Mouse (Mus musculus): ENCODE measurements around the gene Cmip.

Gene Cmip

DNA sequence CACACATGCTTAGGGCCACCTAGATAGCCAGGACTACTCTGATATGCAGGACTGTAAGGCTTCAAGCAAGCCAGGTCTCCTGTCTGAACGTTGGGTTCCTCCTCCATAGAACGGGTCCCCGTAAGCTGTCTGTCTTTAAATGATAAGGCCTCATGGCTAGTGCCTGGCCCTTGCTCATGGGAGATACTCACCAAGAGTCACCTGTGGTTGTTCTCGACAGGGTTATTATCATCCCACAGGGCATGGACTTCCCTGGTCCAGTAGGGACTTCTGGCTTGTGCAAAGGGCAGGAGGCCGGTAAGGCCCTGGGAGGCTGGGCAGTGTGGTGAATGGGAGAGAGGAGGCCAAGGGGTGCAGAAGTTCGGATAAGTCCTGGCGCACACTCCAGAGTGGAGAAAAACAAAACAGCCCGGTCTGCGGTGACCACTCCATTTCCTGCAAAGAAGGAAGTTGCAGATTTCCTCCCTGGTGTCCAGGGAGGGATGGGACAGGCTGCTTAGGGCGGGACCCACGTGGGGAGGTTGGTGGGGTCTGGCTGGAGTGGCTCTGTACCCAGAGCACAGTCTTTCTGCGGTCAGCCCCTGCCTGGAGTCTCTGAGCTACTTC is 41.2 kb downstream of the Cmip start:
- no peak for DNase-seq (ENCODE audit: low spot score in 2 of 2)

DNA sequence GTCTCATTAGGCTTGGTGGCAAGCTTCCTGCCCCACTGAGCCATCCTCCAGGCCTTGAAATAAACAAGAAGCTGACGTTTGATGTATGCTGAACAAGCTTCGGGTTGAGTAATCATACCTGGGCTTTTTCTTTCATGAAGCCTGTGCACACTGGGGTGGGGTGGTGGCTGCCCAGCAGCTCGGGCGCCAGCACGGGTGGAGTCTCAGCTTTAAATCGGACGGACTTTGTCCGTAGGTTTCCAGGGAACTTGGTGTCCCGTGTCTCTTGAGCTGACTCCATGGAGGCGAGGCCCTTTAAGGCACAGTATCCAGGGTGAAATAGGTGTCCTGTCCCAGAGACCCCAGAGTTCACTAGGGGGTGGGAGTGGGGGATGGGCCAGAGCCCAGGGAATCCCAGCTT is 42.3 kb downstream of the Cmip start:
- DNase-seq (ENCODE audit: low spot score in 2 of 2): no peak

DNA sequence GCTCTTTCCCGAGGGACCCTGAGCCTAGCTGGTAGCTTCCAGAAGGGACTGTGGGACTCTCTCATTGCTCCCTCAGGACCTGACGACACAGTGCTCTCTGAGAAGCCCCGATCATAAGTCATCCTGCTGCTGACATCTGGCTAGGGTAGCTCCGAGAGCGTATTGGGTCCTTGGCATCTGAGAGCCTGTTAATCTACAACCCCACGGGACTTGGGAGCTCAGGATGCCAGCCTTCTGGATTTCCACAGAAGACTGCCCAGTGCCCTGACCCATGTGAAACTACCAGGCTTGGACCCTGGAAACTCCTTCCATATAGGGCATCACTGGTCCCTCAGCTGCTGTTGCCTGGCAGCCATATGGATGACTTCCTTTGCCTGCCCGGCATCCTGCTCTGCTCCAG is 43.3 kb downstream of the Cmip start:
- no peak for DNase-seq (ENCODE audit: low spot score in 2 of 2)

DNA sequence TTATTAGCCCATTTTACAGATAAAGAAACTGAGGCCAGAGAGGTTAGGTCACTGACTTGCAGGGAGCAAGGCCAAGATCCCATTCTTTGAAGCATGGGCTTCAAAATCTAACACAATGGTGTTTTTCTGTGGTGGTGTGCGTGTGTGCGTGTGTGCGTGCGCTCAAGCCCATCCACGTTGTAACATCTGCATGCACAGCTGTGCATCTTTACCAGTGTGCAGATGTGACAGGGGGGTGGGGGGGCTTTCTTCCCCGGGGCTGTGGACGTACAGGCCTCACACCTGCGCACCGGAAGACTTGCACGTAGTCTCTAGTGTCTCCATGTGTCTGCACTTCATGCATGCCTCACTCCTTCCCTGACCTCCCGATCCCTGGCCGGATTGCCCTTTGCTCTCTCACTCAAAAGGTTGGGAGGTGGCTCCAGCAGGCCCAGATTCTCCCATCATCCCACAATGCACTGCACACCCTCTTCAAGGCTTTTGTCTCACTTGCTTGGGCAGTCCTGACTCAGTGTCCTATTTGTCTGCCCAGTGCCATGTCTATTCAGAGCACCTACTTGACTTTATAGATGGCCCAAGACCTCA is 44.7 kb downstream of the Cmip start:
- DNase-seq (ENCODE audit: low spot score in 2 of 2): no peak

DNA sequence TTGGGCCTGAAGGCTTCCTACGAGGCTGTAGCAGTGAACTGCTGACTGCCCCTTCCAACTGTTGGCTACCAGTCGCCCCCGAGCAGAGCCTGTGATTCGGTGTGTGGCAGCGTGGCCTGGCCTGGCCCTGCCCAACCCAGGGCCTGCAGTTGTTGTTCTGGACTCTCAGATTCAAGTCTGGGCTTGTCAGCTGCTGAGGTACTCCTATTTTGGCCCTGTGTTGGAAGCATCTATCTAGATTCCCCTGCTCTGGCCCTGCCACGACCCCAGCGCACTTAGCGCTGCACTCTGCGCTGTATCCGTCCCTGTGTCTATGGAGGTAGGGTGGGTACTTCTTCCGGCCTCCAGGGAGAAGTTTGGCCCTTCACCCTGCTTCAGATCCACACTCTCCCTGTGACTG is 45.2 kb downstream of the Cmip start:
- no peak for DNase-seq (ENCODE audit: low spot score in 2 of 2)

DNA sequence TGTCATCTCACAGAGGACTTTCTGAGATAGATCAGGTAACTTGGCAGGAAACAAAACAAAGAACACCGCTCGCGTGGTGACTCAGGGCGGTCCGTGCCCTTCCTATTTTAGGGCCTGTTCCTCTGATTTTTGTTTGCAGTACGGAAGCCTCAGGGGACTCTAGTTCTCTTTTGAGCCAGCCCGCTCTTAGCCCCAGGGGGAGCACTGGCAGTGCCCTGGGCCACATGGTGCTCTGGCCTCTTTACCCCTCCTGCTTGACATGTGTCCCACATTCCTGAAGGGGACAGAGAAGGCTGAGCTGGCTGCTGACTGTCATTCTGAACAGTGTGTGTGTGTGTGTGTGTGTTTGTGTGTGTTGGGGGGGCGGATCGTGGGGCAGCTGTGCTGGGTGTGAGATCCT is 46.8 kb downstream of the Cmip start:
- no peak for DNase-seq (ENCODE audit: low spot score in 2 of 2)

DNA sequence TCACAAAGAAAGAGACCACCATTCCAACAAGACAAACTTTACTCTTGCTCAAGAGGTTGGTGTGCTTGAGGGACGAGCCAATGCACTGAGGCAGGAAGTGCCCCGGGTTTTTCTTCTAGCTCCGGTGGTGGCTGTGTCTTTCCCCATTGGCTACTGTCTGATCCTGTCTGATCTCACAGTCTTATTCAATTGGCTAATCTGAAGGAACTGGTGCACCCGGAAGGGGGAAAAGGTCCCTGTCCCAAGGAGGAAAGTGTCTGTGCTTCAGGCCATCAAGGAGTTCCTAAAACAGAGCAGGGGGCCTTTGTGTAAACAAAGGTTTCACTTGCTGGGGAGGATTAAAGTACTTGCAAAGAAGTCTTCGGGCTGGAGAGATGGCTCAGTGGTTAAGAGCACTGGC is 48.5 kb downstream of the Cmip start:
- DNase-seq (ENCODE audit: low spot score in 2 of 2): no peak

DNA sequence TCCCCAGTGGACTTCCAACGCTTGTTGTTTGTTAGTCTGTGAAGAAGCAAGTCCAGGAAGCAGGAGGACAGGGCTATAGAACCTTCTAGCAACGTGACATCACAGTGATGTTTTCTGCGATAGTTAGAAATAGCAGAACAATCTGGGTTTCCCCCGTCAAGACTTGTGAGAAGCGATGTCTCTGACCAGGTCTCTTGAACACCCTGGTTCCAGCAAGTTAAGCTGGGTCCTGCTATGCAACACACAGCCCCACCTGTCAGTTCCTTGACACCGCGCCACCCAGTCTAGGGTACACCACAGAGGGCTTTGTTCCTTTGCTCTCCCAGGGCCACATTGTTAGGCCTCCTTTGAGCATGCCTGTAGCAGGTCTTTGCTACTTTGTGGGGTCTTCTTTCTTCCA is 49.9 kb downstream of the Cmip start:
- DNase-seq (ENCODE audit: low spot score in 2 of 2): no peak

DNA sequence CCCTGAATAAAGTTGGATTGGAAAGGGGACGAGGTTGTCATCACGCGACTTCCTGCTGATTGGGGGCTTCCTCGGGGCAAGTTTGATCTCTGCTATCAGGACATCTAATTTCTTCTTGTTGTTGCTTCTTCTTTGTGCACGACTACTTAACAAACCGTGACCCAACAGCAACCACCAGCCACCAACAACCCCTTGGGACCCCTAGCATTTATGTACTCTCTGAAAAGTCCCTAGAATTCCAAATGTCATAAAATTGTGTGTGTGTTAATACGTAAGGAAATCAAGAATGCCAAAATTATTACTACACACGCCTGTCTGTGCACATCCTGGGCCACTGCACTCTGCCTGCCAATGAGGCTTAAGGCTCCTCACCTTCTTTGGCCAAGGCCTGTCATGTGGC is 50.4 kb downstream of the Cmip start:
- no peak for DNase-seq (ENCODE audit: low spot score in 2 of 2)

DNA sequence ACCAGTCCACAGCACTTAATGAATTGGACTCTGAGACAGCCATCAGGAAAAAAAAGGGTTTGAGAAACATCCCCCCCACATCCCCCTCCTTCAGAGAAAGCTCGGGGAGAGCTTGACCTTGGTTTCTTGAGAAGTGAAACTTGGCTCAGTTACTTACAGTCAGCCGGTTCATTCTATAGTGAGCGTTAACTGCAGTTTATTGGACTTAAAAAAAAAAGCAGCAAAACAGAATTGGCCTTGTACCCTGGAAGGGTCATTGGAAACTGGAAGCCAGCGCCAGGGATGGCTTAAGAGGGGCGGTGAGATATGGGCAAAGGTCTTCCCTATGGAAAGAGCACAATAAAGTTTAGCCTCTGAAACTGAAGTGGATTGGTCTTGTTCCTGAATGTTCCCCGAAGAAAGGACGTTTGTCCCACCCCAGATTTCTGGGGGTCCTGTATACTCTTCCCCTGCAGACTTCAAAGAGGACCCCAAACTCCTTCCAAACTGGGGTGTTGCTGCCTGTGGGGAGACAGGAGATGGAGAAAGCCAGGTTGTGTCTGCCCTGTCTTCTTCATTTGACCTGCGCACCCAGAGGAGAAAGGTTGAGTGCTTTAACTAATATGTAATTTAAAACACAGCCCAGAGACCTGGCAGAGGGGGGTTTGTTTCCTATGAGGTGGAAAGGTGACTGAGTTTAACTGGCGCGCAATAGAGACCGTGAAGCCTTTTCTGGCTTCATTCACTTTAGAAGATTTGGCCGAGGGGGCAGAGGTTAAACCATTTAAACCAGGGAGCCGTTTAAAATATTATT is 51.6 kb downstream of the Cmip start:
- DNase-seq (ENCODE audit: low spot score in 2 of 2): no peak

DNA sequence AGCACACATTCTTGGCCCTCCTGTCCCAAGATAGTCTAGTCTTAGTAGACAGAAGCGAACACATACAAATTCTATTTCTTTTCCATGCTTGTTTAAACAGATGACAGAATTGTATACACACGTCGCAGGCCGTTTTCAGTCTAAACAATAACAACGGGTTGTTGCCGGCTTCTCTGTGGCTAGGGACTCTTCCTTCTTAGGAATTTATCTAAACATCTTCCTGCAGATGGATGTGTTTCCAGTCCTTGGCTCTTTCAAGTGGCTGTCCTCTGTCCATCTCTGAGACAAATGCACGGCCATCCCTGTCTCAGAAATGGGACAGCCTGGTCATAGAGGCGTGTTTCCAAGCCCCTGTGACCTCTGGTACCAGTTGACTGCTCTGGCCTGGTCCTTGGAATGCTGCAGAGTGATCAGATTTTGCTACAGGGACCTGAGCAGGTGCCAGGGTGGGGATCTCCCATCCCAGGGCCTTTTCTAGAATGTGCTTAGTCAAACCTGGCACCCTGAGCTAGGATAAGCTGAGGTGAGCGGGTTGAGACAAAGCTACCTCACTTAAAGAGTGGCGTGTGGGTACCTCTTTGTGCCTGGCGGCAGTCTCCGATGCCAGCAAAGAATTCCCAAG is 52.9 kb downstream of the Cmip start:
- no peak for DNase-seq (ENCODE audit: low spot score in 2 of 2)

DNA sequence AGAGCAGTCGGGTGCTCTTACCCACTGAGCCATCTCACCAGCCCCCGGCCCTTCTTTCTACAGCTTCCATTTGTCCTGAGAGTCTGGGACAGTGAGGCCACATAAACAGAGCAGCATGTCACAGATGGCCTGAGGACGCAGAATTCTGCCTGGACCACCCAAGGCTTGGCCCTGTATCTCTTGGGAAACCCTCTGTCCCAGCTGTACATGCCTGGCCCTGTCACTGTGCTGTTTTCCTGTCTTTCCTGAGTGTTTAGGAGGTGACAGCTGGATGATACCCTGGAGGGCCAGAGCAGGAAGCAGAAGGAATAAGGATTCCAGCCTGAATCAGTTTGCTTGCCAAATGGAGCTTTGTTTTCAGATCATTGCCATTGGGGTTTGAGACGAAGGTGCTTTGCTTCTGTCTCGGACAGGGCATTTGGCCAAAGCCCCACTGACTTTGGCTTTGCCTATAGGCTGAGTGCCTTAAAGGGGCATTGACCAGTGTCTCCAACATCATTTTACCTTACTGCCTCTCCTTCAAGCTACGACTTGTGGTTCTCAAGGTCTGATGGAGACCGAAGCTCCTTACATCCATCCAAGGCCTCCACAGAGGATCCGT is 54.2 kb downstream of the Cmip start:
- no peak for DNase-seq (ENCODE audit: low spot score in 2 of 2)

DNA sequence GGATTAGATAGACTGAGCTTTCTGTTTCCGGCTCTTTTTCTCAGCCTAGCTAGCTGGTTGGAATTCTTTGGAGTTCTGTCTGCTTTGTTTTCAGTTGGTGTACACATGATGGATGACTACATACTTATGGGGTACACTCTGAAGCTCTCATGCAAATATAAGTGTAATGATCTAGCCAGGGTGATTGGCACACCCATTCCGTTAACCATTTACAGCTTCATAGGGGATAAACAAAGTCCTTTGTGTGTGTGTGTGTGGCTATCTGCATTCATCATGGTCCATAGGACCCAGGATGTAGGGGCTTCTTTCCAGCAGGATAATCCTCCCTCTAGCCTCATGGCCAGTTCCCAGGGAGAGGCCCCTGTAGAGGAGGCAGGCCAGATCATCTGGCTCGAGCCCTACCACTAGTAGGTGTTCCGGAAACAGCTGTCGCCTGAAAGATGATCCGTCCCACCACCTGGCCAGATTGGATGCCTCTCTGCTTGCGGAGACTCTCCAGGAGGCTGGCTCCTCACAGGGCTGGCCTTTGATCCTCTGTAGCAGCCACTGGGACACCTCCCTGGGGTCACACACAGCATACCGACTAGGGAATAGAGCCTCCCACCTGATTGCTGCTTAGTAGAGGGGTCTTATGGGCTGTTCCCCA is 57.6 kb downstream of the Cmip start:
- DNase-seq (ENCODE audit: low spot score in 2 of 2): no peak

DNA sequence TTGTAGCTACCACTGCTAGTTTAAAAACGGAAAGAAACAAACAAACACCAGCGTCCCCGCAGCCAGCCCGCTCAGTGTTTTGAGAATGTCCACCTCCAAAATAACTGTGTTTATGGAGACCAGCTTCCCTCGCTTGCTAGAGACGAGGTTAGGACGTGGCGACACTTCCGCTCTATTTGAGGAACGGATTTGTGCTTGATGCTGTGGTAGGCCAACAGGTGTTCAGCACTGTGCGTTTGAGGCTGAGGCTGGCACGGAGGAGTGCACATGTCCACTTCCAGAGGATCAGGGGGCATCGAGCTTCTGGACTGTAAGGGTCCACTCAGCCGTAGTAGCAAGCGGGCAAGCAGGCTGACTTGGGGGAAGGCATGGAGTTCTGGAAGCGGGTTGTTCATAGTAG is 58.9 kb downstream of the Cmip start:
- DNase-seq (ENCODE audit: low spot score in 2 of 2): no peak

DNA sequence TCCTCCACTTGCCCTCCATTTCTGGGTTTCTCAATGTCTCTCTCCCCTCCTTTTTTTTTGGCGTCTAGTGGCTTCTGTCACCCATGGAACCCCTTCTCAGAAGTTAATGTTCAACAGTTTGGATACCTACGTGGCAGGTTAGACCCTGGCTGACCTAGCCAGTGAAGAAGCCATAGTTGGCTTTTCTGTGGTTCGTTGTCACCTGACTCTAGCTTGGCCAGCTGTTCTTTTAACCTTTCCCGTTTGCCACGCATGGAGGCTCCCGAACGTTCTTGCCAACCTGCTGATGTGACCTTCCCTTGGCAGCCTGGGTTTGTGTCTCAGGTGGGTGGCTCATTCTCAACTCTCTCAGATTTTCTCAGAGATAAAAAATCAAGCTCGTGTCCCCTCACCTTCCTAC is 60.6 kb downstream of the Cmip start:
- DNase-seq (ENCODE audit: low spot score in 2 of 2): no peak

DNA sequence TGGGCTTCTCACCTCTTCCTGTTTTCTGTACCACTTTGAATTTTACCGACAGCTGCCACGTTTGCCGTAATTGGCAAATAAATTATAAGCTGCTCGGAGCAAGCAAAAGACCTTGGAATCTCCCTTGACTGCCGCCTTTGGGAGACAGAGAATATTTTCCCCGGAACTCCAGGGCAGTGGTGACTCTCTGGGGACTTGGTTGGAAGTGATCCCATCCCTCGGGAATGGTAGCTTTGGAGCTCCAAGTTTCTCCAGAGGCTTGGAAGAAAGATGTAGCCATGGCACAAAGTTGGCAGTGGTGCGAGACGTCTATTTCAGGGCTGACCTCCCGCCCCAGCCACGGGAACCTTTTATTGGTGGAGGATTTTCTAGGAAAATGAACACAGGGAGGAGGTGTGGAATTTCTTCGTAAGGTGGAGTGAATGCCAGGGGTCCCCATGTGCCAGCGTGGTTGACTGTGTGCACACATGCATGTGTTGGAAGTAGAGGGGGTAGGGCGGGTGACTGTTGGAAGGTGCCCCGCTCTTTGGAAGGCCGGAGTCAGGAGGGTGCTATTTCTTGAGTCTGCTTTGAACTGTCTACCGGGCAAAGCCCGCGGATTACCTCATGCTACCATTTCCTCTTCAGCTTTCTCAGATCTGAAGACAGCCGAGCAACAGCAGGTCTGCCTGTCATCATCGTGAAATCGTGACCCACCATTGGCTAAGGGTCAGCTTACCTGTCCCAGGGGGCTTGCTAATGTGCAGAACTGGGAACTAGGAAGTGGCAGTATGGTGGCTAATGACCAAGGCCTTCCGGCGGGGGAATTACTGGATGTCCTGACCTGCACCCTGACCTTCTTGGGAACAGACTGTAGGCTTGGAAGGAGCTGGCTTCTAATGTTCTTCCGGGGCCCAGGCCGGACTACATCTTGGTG is 62.3 kb downstream of the Cmip start:
- no peak for DNase-seq (ENCODE audit: low spot score in 2 of 2)

DNA sequence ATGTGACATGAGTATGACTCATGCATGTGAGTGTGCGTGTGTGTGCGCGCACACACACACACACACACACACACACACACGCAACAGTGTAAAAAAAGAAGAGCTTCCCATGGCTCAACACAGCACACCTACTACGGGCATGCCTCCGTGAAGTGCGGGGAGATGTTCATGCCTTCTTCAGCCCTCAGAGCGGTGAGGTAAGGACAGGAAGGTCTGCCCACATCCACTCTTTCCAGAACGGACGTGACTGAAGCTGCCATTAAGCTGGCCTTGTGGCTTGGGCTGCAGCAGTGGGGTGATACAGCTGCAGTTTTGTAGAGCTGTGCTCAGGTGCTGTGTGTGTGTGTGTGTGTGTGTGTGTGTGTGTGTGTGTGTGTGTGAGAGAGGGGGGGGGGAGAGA is 63.8 kb downstream of the Cmip start:
- no peak for DNase-seq (ENCODE audit: low spot score in 2 of 2)

DNA sequence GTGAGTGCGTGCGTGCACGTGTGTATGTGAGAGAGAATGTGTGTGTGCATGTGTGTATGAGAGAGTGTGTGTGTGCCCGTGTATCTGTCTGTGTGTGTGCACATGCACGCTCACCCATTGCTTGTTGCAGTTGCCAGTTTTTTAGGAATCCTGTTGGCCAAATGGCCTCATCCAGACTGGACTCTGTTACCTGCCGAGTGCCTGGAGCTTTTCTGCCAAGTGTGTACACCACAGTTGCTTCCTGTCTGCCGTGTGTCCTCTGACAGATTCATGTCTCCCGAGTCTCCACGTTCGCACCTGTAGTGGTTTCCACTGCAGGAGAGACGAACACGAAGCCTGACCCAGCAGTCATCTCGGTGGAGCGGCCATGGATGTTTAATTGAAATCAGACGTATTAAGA is 64.4 kb downstream of the Cmip start:
- no peak for DNase-seq (ENCODE audit: low spot score in 2 of 2)

DNA sequence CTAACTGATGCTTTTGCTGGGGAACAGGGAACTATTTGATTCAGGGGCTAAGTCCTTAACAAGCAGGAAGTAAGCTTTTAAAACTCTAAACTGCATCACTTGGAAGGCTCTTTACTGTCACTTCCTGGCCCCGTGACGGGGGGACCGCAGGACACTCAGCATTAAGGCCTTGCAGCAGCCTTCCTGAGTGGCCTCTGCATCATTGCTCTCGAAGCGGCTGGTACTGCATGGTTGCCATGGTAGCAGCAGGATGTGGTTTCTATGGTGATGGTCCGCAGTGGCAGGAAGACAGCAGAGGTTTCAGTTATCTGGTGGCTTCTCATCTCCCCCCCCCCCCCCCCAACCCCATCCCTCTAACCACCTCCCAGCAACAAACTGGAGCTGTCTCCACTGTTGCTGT is 65.2 kb downstream of the Cmip start:
- no peak for DNase-seq (ENCODE audit: low spot score in 2 of 2)

DNA sequence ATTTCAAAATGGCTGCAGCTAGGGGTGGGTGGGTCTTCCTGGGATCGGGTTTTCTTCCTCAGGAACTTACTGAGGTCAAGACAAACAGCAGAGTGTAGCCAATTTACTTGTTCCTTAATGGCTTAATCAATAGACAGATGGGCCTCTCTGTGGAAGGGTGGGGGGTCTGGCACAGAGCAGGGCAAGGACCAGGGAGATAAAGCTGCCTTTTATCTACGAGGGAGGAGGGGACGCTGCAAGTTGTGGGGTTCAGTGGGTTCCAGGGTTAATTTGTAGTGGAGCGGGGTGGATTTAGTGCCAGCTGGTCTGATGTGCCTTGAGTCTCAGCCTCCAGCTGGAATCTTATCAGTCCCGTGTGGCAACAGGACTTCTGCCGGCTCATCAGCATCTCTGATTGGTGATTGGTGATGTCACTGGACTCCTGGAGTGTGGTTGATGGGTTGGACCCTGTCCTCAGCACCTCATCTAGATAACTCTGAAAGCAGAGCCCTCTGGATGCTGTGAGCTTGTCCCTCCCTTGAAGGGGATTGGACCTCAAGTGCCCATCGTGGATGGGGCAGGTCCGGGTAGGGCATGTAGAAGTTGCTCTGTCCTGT is 65.9 kb downstream of the Cmip start:
- no peak for DNase-seq (ENCODE audit: low spot score in 2 of 2)

DNA sequence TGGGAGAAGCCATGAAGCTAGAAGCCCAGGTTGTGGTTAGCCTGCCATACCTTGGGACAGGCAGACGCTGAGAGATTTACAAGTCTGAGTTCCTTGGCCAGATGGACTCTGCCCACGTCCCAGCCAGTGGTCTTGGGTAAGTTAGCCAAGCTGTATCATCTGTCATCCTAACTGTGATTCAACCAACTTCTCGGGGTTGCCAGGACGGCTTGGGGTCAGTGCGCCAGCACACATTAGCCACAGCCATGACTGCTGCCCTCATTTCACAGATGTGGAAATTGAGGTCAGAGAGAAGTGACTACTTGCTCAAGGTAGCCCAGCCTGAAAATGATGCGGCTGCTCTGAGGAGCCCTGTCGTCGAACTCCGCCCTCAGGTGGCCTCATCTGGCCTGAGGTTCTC is 68.0 kb downstream of the Cmip start:
- DNase-seq (ENCODE audit: low spot score in 2 of 2): no peak

Data from urinary bladder, adult 18-20 months (tissue).